Mouse (Mus musculus) cerebellum, postnatal 4 days (tissue): Measurements from ENCODE around the gene Ppp1cc.

Experiments used
- DNase-seq, 2 experiments: peaks; one replicate each; pipeline ENCODE4 v3.0.0; 2022; ENCODE audit warnings: low spot score in 2 of 2, mixed read lengths in 1 of 2

Gene Ppp1cc

DNA sequence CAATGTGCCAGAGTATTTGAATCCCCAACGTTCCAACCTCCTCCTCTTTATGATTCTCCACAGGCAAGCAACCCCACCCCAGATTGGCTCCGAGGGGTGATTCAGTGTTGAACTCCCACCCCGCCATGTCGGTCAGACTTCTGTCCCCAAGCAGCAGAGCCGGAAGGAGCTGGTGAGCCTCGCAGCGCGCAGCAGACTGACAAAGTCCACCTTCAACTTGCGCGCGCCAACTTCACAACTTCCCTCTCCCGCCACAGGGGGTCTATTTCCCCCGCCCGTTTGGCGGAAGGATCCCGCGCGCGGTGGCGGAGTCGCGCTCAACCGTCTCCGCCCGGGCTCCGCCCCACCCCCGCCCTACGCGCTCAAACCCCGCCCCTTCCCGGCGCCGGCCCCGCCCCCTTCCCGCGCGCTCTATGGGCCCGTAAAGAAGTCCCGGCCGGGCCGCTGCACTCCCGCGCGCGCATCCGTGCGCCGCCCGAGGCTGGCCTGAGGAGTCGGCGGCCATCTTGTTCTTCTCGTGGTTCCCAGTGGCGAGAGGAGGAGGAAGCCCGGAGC lies at the start of gene Ppp1cc:
TSS of gene Ppp1cc (plus strand) at position 452 of the 555 bp plus-strand sequence.
- DNase-seq, result peak; percentile 92 to 98

DNA sequence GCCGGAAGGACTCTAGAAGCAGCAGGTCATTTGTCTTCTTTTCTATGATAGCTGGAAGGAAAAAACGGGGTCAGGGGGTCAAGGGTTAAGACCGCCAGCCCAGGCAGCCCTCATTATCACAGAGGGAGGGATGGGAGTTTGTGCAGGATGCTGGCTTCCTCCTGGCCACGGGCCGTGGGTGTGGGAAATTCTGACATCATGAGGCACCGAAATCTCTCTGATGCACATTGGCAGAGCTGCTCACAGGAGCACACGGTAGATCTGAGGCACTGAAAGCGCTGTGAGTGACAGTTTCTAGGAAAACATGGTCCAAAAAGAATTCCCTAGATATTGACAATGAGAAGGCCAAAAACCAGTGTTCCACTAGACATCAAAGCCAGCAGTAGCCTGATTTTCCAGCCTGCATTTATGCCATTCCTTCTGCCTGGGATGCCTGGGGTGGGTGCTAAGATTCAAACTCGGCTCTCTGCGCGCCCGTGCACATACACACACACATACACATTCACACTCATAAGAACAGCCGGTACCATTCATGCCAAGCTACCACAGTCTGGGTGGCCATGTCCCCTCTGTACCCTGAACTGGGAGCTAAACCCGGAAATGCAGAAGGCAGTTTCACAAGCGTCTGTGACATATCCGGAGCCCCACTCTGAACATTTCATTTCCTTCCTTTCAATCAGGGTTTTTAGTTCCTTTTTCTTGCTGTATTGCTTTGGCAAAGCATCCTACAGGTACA lies 48.6 kb upstream of the Ppp1cc start:
- no peak for DNase-seq

DNA sequence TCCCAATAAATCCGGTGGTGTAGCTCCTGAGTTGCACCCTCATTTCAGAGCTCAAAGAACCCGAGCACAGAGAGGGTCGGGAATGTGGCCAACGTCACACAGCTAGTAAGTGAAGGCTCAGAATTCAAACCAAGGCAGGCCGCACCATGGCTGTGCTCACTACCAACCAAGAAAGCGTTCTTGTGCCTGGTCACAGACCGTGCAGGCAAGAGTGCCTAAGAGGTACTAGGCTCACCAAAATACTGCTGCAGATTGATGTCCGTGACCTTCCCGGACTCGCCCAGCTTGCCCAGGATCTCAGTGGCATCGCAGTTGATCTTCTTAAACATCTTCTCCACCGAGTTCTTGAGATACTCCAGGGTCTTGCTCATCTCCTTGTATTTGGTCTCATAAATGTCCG lies 47.5 kb upstream of the Ppp1cc start:
- no peak for DNase-seq

DNA sequence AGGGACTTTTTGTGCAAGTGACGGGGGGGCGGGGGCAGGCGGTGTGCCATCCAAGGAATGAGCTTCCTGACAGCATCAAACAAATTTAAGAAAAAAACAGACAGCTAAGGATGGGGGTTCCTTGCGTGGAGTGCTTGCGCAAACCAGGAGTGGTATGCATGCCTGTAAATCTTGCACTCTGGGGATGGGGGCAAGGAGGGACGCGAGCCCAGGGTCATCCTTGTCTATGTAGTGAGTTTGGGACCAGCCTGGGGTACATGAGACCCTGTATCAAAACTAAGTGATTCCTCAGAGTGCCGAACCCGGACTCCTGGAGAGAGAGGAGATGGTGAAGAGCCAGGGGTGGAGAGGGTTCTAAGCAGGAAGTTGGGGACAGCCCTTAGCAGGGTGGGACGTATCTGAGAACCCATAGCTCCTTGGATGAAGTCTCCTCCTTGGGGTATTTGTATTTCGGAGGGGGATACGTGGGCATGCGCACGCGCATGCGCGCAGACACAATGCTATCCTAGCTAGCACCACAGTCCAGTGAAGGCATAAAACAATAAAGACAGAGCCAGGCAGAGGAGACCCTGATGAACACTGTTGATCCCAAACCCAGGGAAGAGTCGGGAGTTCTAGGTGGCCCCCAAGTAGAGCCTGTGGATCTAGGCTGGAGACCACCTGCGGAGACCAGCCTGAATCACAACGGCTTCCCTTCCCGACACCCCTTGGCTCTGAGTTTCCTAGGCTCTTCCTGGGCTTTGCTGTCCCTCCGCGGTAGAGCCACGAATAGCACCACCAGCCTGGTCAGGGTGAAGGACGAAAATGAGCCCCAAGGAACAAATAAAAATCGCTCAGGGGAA lies 46.8 kb upstream of the Ppp1cc start:
- no peak for DNase-seq

DNA sequence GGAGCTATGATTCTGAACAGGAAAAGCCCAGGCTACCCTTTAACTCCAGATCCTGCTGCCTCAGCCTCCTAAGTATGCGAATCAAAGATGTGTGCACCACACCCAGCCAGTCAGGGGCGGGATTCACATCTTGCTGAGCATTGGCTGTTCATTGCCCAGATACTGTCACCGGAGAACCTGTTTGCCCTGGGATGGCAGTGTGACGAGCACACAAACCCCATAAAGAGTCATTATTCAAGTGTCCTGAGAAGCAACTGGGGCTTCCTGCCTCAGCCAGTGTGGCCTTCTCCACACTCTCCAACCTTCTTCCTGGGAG lies 46.2 kb upstream of the Ppp1cc start:
- no peak for DNase-seq

DNA sequence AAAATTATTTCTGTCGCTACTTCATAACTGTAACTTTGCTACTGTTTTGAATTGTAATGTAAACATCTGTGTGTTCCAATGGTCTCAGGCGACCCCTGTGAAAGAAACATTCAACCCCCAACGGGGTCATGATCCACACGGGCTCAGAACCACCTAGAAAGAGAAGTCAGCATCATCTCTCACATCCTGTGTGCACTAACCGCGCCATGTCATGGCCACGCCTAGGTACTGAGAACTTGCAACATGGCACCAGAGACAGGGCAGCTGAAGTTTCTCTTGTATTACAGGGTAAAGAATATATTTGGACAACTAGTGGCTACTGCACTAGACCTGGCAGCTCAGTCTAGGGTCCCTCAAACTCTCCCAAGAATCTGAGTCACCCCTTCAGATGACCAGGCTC lies 44.6 kb upstream of the Ppp1cc start:
- DNase-seq, result no peak

DNA sequence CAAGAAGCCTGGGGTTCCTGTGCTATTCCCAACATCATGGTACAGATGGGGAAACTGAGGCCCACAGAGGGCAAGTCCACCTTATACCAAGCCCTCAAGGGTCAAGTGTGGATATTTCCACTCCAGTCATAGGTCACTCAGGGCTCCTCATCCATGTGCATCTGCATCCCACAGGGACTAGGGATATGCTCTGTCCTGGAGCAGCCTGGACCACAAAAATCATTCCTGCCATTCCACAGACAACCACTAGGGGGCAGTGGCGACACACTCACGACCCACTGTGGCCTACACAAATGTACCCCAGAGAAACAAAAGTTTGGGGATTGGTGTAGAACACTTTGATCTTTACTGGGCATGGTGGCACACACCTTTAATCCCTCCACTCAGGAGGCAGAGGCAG lies 43.9 kb upstream of the Ppp1cc start:
- DNase-seq, result peak; percentile 54 to 59

DNA sequence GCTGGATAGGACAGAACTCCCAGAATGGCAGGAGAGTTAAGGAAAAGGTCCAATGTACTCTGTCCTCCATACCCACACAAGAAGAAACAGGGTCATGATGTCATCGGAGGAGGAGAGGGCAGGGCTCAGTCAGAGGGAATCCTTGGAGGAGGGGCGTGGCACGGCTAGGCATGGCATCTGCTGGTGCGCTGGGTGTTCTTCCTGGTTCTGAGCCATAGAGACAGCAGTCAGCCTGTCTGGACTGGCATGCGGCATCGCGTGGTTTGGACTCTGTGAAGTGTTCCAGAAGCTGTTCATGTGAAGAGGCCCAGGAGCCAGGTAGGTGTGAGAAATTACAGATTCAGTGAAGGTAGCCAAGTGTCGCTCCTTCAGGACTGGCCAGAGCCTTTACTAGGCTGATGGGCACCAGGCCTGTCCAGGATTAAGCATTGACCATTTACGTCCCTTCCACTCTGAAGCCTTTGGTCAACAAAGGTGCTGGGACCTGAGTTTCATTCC lies 42.8 kb upstream of the Ppp1cc start:
- no peak for DNase-seq

DNA sequence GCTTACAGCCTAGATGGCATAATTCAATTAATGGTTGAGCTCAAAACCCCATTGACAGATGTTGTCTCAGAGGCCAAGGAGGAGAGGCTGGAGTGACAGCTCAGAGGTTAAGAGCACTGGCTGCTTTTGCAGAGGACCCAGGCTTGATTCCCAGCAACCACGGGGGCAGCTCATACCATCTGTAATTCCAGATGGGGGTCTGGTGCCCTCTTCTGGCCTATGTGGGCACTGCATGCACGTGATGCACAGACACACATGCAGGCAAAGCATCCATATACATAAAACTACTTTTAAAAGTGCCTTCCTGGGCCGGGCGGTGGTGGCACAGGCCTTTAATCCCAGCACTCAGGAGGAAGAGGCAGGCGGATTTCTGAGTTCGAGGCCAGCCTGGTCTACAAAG lies 41.8 kb upstream of the Ppp1cc start:
- no peak for DNase-seq

DNA sequence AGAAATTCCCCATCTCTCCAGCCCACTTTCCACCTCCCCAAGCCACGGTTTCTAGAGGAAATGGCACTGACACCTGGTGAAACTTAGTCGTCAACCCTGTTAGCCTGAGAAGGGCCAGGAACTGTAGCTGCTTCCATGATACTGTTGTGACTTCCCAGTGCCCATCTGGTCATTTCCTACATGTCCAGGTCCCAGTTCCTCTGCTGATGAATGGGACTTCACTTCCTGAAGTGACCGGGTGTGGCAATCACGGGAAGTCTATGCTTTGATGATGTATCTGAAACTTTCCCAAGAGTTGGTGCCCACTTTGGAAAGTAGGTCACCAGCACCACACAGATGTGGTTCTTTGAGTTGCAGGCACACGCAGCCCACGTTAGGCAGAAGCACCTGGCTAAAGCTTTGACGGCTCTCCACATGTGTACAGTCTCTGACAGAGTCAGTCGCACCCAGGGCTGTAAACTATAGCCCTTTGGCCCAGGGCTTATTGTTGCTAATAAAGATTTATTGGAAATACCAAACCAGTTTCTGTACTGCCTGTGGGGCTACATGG lies 32.8 kb upstream of the Ppp1cc start:
- DNase-seq, result no peak

DNA sequence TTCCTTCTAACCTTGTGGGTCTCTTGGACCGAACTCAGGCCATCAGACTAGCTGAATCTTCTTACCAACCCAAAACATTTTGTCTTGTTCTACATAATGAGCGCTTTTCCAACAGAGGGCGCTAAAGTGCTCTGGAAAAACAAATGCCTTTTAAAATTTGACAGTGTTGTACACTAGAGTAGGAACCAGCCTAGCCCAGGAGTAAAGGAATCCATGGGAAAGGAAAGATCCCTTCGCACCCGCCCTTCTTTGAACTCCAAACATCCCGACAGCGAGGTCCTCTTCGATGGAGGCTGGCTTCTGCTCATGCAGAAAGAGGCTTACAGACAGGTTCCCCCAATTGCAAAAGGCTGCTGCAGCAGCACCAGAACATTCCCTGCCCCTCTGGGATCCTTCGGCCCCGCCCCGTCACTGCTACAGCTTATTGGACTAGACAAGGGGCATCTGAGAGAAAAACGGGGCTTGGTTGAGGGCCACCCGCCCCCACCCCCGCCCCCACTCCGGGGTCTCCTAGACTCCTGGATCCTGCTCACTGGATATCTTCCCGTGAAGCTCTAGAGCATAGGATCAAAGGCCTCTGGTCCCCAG lies 28.9 kb upstream of the Ppp1cc start:
- peak in 1 of 2 experiments; percentile 73 for DNase-seq

DNA sequence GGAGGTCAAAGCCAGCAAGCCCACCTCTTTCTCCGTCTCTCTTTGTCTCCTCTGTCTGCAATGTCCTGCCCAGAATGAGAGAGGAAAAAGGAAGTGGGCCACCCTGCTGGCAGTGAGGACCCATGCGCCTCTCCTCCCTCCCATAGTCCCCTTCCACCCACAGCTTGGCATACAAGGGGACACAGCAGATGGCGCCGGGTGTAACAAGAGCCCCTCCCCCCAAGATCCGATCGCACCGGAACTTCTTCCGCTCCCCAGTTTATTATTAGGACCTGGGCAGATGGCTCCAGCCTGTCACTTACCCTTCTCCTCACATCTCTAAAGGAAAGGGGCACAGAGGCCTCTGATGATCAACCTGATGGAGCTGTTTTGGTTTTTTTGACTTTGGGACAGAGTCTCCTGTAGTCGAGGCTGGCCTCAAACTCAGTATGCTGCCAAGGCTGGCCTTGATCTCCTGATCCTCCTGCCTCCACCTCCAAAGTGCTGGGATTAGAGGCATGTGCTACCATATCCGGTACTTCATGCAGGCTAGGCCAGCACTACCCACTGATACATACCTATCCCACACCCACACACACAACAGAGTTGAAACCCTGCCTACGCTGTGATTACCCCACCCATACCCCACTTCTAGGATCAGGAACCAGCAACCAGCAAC lies 27.6 kb upstream of the Ppp1cc start:
- no peak for DNase-seq

DNA sequence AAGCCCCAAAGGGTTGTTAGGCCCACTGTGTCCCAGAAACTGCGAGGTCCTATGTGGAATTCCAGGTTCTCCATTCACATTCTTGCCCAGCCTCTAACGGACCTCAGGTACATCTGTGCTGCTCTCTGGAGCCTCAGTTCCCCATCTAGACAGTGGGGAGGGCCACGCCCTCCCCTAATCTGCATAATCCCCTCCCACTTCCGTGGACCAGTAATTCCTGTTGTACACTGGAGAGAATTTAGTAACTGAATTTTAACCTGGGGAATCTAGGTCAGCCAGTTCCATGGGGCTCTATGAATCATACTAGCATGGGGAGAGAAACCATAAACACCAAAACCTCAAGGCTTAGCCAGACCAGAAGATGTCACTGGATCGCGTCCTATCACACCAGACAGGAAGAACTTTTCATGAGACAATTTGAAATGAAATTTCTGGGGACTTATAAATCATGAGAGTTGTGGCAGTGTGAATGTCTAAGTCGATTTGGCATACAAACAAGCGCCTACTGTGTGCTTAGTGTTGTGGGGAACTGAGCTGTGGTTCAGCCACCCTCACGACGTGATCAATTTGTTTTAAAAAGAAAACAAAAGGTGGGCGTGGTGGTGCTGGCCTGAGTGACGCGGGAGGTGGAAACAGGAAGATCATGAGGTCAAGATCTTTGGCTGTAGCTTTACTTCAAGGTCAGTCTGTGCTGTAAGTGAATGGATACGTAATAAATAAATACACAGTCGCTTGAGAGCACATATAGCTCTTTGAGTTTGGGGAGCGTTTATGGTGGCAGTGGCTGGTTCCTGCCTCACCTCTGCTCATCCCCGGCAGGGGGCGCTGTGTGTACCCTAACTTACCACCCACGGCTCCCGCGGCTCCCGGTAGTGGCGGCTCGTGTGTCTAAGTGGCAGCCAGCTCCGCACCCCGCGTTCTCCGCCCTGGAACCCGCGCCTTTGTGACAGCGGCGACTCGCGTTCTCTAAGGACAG lies 26.7 kb upstream of the Ppp1cc start:
- DNase-seq, result peak; percentile 83

DNA sequence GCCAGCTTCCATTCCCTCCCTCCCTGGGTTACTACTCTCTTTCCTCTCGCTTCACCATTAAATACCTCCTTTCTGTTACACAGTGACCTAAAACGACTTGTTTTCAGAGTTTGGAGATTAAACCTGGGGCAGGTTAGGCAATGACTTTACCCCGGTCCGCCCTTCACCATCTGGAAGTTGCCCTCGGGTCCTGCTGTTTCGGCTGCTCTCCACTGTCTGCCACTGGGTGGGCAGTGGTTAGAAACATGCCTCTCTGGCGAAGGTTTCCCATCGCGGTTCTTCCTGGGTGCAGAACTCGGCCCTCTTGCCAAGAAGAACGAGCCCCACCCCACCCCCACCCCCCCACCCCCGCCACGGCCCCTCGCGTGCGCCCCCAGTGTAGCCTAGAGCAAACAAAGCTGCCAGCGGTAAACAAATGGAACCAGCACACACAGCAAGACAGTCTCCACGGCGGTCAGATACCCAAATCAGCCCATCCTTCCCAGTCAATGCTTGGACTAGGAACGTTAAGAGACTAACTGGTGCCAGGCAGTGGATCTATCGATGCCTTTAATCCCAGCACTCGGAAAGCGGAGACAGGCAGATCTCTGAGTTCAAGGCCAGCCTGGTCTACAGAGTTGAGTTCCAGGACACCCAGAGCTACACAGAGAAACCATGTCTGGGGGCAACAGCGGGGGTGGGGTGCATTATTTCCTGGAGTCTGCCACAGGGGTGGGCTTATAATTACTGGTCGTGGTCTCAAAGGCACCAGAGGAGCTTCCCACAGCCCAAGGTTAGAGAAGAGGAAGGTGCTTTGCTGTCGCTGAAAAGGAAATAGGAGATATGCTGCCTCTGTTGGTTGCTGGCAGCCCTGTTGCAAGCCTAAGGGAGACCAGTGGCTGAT lies 25.7 kb upstream of the Ppp1cc start:
- no peak for DNase-seq

DNA sequence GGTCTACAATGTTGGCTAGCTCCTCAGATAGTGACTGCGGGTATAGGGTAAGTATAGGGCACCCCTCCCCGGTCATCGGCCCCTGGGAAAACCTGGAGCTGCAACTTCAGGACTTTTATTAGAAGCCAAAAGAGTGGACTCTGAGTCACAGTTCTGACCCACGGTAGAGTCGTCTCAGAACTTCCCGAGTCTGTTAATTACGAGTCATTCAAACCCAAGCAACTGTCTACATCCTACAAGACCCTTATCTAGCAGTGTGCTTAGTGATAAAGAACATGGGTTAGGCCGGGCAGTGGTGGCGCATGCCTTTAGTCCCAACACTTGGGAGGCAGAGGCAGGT lies 25.1 kb upstream of the Ppp1cc start:
- no peak for DNase-seq

DNA sequence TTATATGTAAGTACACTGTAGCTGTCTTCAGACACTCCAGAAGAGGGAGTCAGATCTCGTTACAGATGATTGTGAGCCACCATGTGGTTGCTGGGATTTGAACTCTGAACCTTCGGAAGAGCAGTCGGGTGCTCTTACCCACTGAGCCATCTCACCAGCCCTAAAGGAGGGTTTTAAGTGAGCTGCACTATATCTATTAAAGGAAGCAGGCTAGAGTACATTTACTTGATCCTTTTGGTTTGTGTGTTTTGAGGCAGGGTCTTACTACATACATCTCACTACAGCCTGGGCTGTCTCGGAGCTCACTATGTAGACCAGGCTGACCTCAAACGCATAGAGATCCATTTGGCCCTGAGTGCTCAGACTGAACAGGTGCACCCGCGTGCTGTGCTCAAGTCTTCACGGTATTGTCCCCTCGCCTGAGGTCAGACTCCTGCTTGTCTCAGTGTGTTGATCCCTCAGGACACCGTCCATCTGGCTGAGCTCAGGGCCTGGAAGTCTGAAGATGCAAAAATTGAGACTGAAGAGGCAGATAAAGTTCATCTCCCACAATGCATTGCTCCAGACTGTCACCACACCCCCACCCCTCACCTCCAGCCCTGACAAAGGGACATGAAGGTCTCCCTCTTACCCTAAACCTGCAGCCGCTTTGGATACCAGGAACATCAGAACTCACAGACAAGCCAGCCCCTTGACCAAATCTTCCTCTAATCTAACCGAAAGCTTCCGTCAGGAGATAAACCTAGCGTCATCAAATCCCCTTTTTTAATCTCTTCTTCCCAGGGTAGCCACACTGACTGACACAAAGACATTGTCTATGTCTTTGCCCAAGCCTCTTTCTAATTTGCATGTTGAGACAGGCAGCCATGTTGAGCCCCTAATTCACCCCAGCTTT lies 23.4 kb upstream of the Ppp1cc start:
- DNase-seq, result no peak

DNA sequence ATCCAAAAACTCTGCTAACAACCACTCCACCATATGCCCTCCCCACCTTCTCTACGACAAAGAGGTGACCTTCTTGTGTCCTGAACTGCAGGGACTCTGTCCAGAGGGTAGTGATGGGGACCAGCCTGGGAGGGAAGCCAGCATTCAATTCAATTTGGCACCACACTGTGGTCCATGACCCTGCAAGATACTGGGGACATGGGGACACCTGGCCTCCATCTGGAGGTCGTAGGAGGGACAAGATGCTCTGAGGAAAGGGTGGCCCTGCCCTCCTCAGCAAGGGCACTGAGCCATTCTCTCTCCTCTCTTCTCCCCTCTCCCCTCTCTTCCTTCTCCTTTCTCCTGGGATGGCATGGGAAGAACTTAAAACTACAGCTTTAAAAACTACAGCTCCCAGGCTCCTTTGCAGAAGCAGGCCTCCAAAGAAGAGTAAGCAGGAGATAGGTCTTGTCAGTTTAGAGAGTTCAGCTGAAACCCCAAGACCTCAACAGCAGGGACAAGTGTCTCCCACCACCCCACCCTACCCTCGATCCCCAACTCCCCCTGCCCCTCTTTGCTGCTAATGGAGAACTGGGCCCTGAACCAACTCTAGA lies 22.7 kb upstream of the Ppp1cc start:
- DNase-seq, result no peak
